Mouse (Mus musculus) embryonic facial prominence, embryonic 13.5 days (tissue): Measurements from ENCODE around the gene Tmx4. TPM values are rescaled to one million over a fixed set of nuclear protein-coding genes. Genes with fewer than 3 reads are reported as not detected.

ENCODE experiments used
- ATAC-seq: fragments of 200-750 bp; cut with Nextera tagmentation; 2 replicates; pipeline ENCODE4 v1.8.0; 2017; ENCODE audit warnings: low read depth; ENCODE audit not compliant: insufficient number of reproducible peaks, insufficient read depth, low FRiP score, low TSS enrichment
- H3K27ac ChIP-seq: fragments of 300-500 bp; sonication (generic); 2 replicates; pipeline ENCODE4 v1.5.1; 2015; ENCODE audit warnings: moderate library complexity, mild to moderate bottlenecking, inconsistent platforms
- H3K27me3 ChIP-seq: fragments of 300-500 bp; sonication (generic); 2 replicates; pipeline ENCODE4 v1.6.1; 2015; ENCODE audit warnings: mild to moderate bottlenecking, inconsistent platforms
- H3K36me3 ChIP-seq: fragments of 300-500 bp; sonication (generic); 2 replicates; pipeline ENCODE4 v1.6.1; 2015; ENCODE audit warnings: mild to moderate bottlenecking, inconsistent platforms
- H3K4me1 ChIP-seq: fragments of 300-500 bp; sonication (generic); 2 replicates; pipeline ENCODE4 v1.6.1; 2015; ENCODE audit warnings: inconsistent platforms
- H3K4me2 ChIP-seq: fragments of 300-500 bp; sonication (generic); 2 replicates; pipeline ENCODE4 v1.6.1; 2015; ENCODE audit warnings: moderate library complexity, mild to moderate bottlenecking, inconsistent platforms
- H3K4me3 ChIP-seq: fragments of 300-500 bp; sonication (generic); 2 replicates; pipeline ENCODE4 v1.5.1; 2015; ENCODE audit warnings: mild to moderate bottlenecking, inconsistent platforms
- H3K9ac ChIP-seq: fragments of 300-500 bp; sonication (generic); 2 replicates; pipeline ENCODE4 v1.6.1; 2015; ENCODE audit warnings: mild to moderate bottlenecking, inconsistent platforms
- H3K9me3 ChIP-seq: fragments of 300-500 bp; sonication (generic); 2 replicates; pipeline ENCODE4 v1.6.1; 2016; ENCODE audit warnings: inconsistent platforms
- WGBS: fragments of 180-500 bp; shearing (Covaris S2); methylation state at CpG from one replicate; pipeline ENCODE4 v1.1.7; 2015; ENCODE audit warnings: mixed read lengths; 5-methylcytosine and 5-hydroxymethylcytosine counted together
- polyA plus RNA-seq: library from polyadenylated mRNA; unstranded; fragments of >200 nt; fragmentation: Nextera tagmentation; extraction: Ambion mirVana; gene quantifications from 2 replicates; pipeline ENCODE4 v1.2.1, GENCODE M21; 2015

Gene Tmx4
- polyA plus RNA-seq, 1 experiment from 2014 or later: 18.1 TPM

GRCm38 (mm10) chr2:134552358-134552757 is 91.6 kb downstream of the Tmx4 start:
- H3K27ac ChIP-seq: no peak overlapping the region

GRCm38 (mm10) chr2:134549770-134550169 is 94.2 kb downstream of the Tmx4 start:
- H3K4me1 ChIP-seq: no peaks in the 10 kb centered on the region
- no peak overlapping the region for H3K27ac ChIP-seq
- no peaks in the 10 kb centered on the region for H3K9me3 ChIP-seq
- H3K4me2 ChIP-seq: no peak overlapping the region
- ATAC-seq: no peak
- H3K9ac ChIP-seq: no peak overlapping the region
- no peak overlapping the region for H3K4me3 ChIP-seq
- H3K36me3 ChIP-seq: no peaks in the 10 kb centered on the region
- WGBS: 20% methylated on average over 4 of the region's 4 CpGs
- H3K27me3 ChIP-seq: no peaks in the 10 kb centered on the region

More at GRCm38 (mm10) chr2:134552358-134552757, 91.6 kb downstream of the Tmx4 start:
- Histone ChIP-seq H3K4me1 (no peaks in the 10 kb centered on the region), H3K4me2 (no peak overlapping the region), H3K9me3 (no peaks in the 10 kb centered on the region), H3K9ac (no peak overlapping the region), H3K27me3 (no peaks in the 10 kb centered on the region), H3K4me3 (no peak overlapping the region), H3K36me3 (no peaks in the 10 kb centered on the region)
- ATAC-seq: no peak

- 72% methylated on average over 5 of the region's 5 CpGs for WGBS
- no peak overlapping the region for H3K9ac ChIP-seq
- no peak for ATAC-seq
Observed at GRCm38 (mm10) chr2:134545116-134545515, 98.8 kb downstream of the Tmx4 start.

DNA sequence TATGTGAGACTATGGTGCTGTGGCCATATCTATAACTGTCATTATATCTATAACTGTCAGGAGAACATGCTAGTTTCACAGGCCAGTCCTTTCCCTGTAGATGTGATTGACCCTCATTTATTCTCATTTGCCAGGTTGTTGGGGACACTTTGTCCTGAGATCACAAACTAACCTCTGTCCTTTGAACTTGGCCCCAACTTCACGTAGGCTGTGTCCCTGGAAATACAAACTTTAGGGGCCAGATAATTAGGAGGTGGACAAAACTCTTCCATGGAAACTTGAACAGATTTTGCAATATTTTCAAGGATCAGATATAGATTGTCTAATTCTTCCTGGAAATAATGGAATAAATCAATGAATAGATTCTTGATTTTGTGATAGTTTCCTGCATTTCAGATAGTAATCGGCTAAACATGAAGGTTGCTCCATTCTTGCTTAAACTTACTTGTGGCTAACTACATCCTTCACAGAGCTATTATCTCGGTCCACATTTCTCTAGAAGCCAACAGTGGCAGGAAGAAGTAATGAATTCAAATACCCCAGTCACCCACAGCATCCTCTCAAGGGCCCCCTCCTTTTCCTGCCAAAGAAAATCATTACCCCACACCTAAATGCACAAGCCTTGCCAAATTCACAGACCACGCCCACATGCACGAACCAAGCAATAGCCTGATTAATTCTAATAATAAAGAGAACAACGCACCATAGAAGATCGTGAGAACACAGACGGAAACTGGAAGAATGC is 99.5 kb downstream of the Tmx4 start:
- Histone ChIP-seq H3K27me3 (no peaks in the 10 kb centered on the region), H3K9me3 (no peaks in the 10 kb centered on the region), H3K4me1 (no peaks in the 10 kb centered on the region), H3K4me2 (no peak overlapping the region), H3K36me3 (no peaks in the 10 kb centered on the region), H3K9ac (no peak overlapping the region), H3K4me3 (no peak overlapping the region), H3K27ac (no peak overlapping the region)
- 84% methylated on average over 8 of the region's 8 CpGs for WGBS
- ATAC-seq: no peak

More at GRCm38 (mm10) chr2:134545116-134545515, 98.8 kb downstream of the Tmx4 start:
- H3K27me3 ChIP-seq: no peaks in the 10 kb centered on the region
- no peaks in the 10 kb centered on the region for H3K4me1 ChIP-seq
- H3K27ac ChIP-seq: no peak overlapping the region
- no peaks in the 10 kb centered on the region for H3K36me3 ChIP-seq
- no peak overlapping the region for H3K4me3 ChIP-seq
- no peak overlapping the region for H3K4me2 ChIP-seq
- H3K9me3 ChIP-seq: no peaks in the 10 kb centered on the region

Other genes with a start within 250 kb of the Tmx4 start
- 0.12 and 0.13 TPM in 2 replicates for gene Hao1, start 89.8 kb downstream of the Tmx4 start, polyA plus RNA-seq
- gene Plcb1, start 141.9 kb upstream of the Tmx4 start, polyA plus RNA-seq: 14.1 and 18.3 TPM in 2 replicates